Mouse (Mus musculus) frontal cortex, postnatal 25 days (tissue): ENCODE measurements at regions not wholly inside any gene's neighbourhood (a gene's known extent, or its start where the extent isn't known, plus 50 kb on each side); places are given as distances from the start of the nearest gene placed in this dataset.
"Not testable (repeated sequence)": the region's sequence is repeated elsewhere in the genome, so short reads cannot be mapped to it uniquely, and the experiment has no call there.

Source experiments
- DNase-seq, 2 experiments: peaks; one replicate each; pipeline ENCODE4 v3.0.0; 2022; ENCODE audit warnings: low spot score in 2 of 2

DNA sequence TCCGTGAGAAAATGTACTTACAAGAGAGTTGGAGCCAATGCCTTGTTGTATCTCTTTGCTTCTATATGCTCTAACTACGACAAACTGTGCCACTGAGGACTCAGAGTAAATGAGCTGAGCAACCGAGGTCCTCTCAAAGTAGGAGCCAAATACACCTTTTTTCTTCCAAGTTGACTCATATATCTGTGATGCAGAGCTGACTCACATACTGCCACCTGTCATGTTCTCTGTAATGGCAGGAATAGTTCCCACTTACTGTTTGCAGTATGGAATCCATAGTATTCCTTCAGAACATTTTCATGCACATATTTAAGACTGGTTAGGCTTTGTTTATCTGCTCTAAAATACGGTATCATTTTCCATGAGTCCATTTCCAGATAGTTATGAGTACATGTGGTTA lies 792.1 kb downstream of the Cypt12 start:
- DNase-seq, result no peak

DNA sequence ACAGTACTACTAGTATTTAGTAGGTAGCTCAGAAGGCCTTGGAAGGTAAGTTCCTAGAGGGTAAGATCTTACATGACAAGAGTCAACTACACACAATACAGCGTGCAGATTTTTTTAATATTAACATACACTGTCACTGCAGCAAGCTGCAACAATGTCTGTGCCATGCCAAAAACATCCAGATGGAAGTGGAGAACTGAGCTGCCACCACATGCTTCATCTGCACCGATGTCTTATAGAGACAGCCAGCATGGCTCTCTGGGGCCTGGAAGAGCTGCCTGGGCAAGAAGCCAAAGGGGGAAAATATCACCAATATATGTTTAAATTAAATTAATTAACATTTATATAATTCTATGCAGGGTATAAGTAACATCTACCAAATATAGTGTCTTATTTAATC lies 795.3 kb downstream of the Cypt12 start:
- DNase-seq, result no peak

DNA sequence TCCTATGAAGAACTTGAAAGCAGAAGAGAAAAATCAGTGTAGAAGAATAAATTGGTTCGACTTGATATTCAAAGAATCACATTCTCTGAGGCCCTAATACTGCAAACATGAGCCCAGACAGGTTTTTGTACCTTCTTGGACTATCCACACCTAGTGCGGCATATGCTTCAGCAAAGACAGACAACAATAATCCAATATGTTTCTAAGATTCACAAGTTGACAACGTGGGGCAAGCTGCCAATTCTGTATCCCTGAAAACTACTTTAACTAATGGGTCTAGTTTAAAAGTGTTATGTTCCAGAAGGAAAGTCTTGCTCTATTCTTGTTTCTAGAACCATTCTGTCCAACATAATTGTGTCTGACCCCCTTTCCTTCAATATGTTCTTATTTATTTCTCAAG lies 796.0 kb downstream of the Cypt12 start:
- no peak for DNase-seq

DNA sequence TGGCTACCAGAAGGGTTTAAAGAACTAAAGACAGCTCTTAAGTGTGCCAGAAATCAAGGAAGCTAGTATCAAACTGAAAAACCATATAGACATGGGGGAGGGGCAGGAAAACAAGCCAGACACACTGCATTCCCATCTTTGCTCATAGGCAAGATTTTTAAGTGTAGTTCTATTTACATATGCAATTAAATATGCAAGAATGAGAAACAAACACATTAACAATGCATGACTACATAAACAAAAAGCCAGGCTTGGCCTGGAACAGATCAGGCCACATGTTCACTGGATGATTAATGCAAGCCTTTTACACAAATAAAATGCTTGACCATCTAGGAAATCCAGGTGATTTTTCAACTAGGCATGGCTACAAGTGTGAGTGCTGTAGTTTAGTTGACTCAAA lies 798.0 kb downstream of the Cypt12 start:
- no peak for DNase-seq

DNA sequence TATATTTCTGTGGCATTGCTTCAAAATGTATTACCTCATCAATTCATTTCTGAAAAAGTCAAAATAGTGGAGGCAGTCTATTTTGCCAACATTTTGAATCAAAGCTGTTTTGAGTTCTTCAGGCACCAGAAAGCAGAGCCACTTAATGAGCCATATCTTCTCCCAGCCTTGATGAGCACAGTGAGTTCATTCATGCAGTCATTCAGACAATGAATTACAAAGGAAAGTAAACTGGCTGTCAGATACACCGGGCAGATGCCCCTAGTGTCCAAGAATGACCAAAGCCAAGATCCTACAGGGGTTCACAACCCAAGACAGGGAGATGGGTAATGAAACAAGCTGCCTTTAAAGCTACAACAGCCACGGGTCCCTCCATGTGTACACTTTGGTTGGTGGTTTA lies 798.7 kb downstream of the Cypt12 start:
- no peak for DNase-seq

DNA sequence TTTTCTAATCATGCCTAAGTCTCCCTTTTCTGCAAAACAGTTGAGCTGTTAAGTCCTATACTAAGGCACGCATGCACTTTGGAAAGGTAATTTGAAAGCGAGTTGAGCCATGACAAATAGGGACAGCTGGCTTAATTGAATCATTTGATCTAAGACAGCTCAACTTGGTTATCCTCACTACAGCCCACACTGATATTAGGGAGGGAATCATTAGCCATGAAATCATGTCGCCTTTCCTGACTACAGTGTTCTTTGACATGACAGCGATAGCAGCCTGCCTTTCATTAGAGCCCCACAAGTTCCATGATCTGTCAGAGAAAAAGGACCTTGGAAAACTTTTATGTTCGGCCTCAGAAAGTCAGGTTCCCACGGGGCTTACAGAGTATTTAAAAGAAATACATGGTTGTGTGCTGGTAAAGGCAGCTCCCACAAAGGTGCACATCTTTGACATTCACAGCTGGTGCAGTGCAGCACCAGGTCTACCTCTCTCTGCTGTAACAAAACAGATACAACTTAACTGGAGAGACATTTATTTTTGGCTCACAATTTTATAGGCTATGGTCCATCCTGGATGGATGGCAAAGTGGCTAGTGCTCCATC lies 803.5 kb downstream of the Cypt12 start:
- DNase-seq, result no peak

DNA sequence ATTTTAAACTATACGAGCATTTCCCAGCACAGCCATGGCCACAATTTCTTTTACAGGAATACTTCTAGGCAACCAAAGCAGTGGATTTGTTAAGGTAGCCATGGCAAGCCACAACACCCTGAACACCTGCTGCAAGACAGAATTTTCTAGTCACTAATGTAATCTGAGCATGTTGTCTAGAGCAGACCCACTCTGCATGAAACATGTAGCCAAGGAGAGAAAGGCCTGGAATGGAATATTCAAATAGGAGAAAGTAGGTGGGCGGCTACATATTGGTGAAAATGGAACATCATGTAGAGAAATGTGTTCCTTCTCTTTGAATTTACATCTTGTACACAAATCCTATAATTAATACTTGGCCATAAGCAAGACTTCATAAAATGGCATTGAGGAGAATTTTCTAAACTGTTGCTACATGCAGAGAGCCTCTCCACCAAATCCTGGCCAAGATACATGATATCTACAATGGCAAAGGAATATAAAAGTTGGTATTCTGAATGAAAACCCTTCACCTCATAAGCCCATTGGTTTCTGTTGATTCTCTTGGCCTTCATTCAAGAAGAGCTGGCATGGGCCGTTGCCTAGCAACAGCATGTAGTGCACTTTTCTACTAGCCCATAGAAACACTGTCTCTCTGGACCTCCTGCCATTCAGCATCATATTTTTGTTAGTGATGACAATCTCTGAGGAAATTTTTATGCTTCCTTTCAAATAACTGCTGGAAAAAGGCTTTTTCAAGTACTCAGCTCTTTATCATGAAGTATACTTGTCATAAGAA lies 816.3 kb downstream of the Cypt12 start:
- DNase-seq, result no peak

DNA sequence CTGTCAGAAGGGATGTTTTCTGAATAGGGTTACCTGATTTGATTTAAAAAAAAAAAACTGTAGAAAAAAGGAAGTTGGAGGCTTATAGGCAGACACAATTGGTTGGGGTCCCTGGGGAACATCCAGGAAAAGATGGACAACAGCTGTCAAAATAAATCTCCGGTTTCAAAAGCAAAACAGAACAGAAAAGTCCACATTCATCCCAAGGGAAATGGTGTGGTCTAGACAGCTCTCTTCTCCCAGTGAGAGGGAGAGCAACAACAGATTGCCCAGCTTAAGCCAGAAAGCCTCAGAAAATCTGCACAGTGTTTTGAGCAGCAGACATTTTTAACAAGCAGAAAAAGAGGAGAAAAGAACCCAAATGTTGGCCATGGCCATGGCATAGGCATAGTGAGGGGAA lies 830.3 kb downstream of the Cypt12 start:
- DNase-seq, result no peak

DNA sequence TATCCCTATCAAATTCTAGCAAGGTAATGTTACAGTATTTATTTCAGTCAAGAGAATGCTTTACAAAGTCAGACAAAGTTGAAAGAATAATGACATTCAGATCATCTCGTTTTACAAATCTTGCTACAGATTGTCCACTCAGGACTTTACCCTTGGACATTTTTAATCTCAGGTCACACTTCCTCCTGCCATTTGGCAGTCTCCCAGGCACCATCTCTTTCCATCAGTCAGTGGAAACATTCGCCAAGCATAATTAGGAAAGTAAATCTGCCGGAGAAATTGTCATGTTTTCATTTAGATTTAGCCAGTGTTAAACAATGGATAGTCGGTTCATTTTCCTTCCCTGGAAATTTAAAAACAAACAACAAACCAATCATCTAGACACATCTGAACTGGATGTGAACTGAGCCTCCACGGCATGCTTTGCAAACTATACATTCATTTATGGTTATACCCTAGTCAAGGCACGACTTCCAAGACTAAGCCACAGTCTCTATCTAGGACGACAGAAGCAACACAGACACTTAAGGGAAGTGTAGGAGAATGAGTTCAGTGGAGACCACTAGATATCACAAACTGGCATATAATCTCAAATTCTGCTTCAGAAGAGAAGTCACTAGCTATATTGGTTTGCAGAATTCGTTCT lies 839.4 kb downstream of the Cypt12 start:
- no peak for DNase-seq

DNA sequence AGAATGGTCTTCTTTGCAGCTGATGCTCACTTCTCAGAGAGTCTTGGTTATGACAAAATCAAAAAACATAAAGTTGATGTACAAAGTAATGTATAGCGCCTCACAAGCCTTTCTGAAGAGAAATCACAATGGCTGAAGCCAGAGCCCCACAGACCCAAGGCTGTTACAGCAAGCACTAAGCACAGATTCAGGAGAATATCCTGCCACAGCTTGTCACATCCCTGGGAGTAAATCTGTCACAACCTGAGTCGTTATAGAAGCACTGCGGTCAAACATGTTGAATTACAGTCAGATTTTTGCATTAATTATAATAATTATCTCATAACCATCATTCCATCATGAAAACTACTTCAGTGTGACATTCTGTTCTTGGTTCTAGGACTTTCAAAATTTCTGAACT lies 825.7 kb downstream of the 1700064H15Rik start:
- no peak for DNase-seq

DNA sequence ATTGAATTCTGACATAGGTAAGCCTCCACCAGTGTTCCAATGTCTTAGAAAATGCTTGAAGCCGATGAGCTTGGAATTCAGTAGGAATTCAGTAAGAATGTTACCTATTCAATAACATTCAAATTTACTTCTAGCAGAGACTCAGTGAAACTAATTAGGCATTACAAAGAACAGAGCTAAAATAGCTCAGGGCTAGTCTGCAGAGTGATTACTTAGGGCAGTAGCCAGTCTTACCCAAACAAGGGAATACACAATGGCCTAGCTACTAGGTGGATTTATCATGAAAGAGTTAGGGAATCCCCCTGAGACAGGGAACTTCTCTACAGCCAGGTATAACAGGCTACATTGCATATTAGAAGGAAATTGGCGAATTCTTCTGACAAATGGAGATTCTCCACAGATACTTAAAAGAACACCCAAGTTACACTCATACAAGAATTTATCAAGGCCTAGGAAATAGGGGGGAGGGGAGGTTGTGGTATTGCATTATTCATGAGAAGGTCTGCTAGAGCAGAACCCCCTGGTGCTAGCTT lies 799.6 kb downstream of the 1700064H15Rik start:
- DNase-seq, result not testable (repeated sequence)

DNA sequence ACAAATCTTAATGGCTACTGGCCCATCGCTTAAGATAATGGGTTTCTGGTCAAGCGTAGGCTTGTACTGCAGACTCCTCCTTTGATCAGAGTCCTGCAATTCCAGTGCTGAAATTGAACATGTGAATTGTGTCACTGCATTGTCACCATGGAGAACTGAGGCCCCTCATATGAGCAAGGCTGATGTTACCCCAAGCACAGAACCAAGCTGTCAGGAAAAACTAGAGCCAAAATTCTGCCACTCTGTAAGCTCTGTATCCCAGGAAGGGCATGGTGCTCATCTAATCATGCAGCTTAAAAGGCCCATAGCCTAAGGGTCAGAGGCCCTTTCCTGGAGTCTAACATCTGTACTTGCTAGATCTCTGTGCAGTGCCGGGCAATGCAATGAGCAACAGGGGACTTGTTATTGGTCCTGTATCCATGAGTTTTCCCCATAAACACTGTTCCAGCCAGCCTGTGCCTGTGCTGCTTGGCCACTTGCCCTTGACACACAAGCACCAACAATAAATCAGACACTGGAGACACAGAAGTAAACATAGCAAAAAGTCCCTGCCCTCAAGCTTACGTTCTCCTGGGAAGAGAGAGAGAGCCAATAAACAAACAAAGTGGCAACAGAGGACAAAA lies 760.2 kb downstream of the 1700064H15Rik start:
- no peak for DNase-seq

DNA sequence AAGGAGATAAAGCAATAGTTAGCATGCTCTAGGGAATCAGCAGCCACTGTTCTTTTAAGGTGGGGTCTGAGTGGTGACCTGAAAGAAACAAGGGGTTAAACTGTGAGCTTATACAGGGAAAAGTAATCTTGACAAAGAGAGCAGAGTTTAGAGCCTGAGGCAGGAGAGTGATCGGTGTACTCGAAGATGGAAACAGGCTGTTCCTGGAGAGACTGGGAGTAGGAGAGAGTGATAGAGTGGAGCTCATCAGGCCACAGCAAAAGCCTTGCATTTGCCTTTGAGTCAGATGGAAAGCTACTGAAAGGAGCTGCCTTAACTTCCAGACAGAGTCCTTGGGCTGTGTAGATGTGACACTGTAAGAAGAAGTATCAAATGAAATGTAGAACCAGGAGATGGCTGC lies 759.7 kb downstream of the 1700064H15Rik start:
- DNase-seq, result no peak

DNA sequence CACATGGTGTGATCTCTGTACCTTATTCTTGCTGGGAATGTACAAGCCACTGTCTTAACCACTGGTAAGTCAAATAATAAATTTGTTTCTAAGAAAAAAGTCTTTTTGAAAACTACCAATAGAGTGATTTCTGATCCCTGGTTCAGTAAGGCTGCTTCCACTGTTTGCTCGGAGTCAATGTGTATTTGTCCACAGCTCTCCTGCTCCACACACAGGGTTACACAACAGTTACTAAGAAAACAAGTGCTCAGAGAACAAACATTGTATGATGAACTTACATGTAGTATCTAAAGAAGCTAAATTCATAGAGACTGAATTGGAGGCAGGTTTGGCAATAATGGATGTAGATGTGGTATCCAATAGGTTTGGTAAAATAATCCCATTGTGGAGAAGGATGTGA lies 751.4 kb downstream of the 1700064H15Rik start:
- no peak for DNase-seq

DNA sequence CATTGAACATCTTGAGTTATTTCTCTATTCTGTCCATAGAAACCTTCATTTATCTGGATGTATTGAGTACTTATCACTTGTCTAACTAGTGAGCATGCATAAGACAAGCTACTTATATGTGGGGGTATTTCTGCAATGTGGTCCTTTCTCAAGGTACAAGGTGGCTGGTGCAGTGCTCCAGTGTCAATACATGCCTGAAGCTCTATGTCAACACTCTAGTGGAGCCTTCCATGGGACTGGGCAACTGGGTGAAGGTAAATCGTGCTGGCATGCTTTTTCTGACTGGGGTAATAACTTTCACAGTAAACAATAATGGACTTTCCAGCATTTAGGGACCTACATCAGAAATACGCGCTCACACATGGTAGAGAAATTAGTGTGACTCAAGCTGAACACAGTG lies 750.9 kb downstream of the 1700064H15Rik start:
- no peak for DNase-seq

DNA sequence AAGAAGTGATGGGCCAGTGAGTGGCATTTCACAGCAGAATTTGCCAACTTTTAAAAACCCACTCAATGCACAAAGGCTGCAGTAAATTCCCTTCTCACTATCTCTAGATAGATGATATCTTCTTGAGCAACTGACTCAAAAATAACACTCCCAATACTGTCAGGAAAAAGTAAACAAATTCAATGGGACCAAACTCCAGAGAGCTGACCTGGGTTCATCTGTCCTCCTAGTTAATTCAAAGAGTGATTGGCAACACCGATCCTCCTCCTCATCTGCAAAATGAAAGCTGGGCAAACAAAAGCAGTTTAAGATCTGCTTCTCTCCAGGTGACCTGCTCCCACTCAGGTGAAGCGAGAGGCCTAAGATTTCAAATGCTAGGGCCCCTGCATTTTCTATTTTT lies 747.3 kb downstream of the 1700064H15Rik start:
- DNase-seq, result no peak

DNA sequence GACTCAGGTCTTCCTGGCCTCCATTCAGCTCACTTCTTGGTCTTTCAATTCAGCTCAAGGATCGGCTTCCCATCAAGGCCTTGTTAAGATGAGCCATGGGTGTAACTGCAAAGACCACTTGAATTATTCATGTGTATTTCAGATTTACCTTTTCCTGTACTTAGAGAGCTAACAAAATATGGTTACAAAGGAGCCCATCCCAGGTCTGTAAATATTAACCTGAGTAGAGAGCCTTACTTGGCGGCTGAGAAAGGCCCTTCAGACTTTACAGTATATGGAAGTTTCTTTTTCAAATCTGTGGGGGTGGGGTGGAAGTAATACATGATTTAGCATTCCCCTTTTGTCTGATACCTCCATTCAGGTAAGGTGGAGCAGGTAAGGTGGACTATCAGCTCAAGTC lies 735.7 kb downstream of the 1700064H15Rik start:
- no peak for DNase-seq

DNA sequence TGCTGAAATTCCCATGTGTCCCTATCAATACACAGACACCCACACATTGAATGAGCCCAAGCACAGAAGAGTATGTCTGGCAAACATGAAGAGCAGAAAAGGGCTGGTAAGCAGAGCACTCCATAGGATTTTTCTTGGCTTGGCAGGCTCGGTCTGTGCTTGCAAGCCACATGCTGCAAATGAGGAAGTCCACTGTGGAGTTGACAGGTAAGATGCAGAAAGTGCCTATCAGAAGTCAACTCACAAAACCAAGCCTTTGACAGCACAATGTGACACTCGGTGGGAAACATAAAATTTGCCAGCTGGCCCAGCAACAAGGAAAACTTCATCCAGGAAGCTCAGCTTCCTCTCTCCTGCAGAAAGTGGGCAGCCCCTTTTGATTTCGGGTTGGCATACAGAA lies 722.7 kb downstream of the 1700064H15Rik start:
- no peak for DNase-seq

DNA sequence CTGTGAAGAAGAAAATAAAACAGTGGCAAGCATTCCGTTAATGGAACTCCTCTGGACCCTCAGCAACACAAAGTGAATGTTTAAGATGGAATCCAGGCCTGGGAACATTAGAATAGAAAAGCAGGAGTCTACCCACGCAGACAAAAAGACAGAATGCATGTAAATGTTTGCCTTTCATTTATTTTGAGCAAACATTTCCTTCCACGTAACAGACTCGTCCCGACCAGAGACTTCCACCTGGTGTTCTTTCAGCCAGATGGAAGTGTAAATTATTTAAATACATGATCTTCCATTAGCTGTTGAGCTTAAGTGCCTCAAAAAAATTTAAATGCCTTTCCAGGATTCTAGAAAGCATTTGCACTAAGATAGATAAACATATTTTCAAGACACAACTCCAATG lies 722.3 kb downstream of the 1700064H15Rik start:
- DNase-seq, result no peak

DNA sequence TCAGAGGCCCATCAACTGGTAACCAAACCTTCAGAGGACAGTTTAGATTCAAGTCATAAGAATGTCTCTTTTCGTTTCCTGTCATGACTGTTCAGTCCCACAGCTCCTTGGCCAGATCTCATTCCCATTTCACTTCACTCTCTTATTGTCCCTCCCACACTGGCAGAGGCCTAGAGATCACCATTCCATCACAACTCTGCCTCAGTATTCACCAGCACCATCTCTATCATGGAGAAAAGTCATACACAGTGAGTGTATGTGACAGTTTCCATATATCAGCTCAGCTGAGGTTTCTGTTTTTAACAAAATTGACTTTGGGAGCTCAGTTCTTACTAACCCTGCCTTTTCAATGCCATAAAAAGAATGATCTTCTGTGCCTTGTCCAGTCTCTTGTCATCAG lies 719.7 kb downstream of the 1700064H15Rik start:
- DNase-seq, result no peak

DNA sequence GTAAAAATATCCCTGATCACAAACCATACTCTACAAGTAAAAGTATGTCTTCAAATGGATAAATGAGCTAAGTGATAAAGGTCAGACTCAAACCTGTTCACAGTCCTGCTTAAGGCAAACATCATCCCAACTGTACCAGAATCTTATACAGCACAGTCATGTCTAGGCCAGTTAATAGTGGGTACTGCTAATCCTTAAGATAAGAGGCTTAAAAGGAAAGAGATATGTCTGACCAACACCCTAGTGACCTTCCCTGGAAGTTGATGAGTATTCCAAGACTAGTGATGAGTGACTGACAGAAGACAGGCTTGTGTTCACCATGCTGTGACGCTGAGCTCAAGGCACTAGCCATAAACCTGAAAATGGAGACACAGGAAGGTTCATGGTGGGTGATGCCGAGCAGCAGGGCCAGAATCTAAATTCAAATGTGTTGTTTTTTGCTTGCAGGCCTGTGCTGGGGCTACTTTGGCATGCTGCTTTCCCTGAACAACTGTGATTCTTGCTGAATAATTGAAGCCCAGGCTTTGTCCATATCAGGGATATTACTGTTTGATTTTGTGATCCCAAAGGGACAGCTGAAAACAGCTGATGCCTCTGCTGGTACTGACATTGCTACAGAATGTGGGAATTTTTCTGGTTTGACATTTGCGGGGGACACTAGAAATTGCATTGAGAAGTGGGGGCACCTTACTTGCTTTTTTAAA lies 699.9 kb downstream of the 1700064H15Rik start:
- no peak for DNase-seq

DNA sequence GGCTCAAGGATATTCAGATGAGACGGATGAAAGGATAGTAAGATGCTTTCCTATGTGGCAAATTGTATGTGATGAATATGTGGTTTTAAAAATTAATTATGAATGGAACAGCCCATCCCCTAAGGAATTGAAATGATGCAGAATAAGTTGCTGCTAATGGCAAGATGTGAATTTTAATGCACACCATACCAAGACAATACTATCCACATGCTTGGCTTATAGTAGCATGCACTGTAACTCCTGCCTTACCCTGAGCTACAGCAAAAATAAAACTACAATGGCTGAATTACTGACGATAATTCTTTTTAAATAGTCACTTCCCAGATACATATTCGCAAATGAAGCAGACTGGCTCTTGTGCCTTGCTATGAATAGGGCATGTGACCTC lies 699.4 kb downstream of the 1700064H15Rik start:
- DNase-seq, result no peak
